Mouse (Mus musculus): ENCODE measurements around the gene Gfod2.
A peak's percentile ranks its signal among the peaks of the same experiment; 100 is the strongest.

The Gfod2 gene

GRCm38 (mm10) chr8:105702731-105703415 is 55.6 kb downstream of the Gfod2 start:
- peak; percentile 45 for DNase-seq (ENCODE audit: low spot score)

- DNase-seq (ENCODE audit: low spot score) = peak; percentile 47
These were observed 56.5 kb downstream of the Gfod2 start for GRCm38 (mm10) chr8:105702001-105702401.

- DNase-seq (ENCODE audit: low spot score) = peak; percentile 98
These were observed 57.3 kb downstream of the Gfod2 start, which contains the start of the genes Acd and Pard6a for GRCm38 (mm10) chr8:105700966-105701824. Gene Acd (minus strand): TSS chr8:105701102. Gene Pard6a (plus strand): TSS chr8:105701148.

GRCm38 (mm10) chr8:105700566-105700965 is 57.9 kb downstream of the Gfod2 start:
- DNase-seq (ENCODE audit: low spot score) = peak; percentile 59

- DNase-seq (ENCODE audit: low spot score) = no peak
These were observed 58.8 kb downstream of the Gfod2 start for GRCm38 (mm10) chr8:105699488-105700215.

- DNase-seq (ENCODE audit: low spot score) = no peak
These were observed 59.7 kb downstream of the Gfod2 start for GRCm38 (mm10) chr8:105698734-105699133.

GRCm38 (mm10) chr8:105697196-105697780 is 61.2 kb downstream of the Gfod2 start:
- DNase-seq (ENCODE audit: low spot score) = peak; percentile 42

GRCm38 (mm10) chr8:105695080-105695780 is 63.2 kb downstream of the Gfod2 start:
- peak; percentile 41 for DNase-seq (ENCODE audit: low spot score)

GRCm38 (mm10) chr8:105694051-105694799 is 64.2 kb downstream of the Gfod2 start:
- DNase-seq (ENCODE audit: low spot score) = peak; percentile 66

GRCm38 (mm10) chr8:105693648-105694047 is 64.8 kb downstream of the Gfod2 start:
- peak; percentile 88 for DNase-seq (ENCODE audit: low spot score)

- DNase-seq (ENCODE audit: low spot score) = no peak
These were observed 65.8 kb downstream of the Gfod2 start for GRCm38 (mm10) chr8:105692449-105693182.

GRCm38 (mm10) chr8:105690978-105691377 is 67.5 kb downstream of the Gfod2 start:
- no peak for DNase-seq (ENCODE audit: low spot score)

- DNase-seq (ENCODE audit: low spot score) = no peak
These were observed 68.5 kb downstream of the Gfod2 start for GRCm38 (mm10) chr8:105689983-105690360.

GRCm38 (mm10) chr8:105689256-105689982 is 69.0 kb downstream of the Gfod2 start:
- no peak for DNase-seq (ENCODE audit: low spot score)

- DNase-seq (ENCODE audit: low spot score) = no peak
These were observed 70.2 kb downstream of the Gfod2 start for GRCm38 (mm10) chr8:105688242-105688752.

GRCm38 (mm10) chr8:105687512-105687911 is 71.0 kb downstream of the Gfod2 start:
- no peak for DNase-seq (ENCODE audit: low spot score)

GRCm38 (mm10) chr8:105686551-105686950 is 71.9 kb downstream of the Gfod2 start:
- no peak for DNase-seq (ENCODE audit: low spot score)

GRCm38 (mm10) chr8:105685796-105686308 is 72.6 kb downstream of the Gfod2 start, which contains the start of gene Carmil2:
Gene Carmil2 (plus strand): TSS chr8:105686274.
- peak; percentile 80 for DNase-seq (ENCODE audit: low spot score)

GRCm38 (mm10) chr8:105685325-105685724 is 73.1 kb downstream of the Gfod2 start:
- no peak for DNase-seq (ENCODE audit: low spot score)

Data from testis, postnatal 10 days (tissue).